10 mouse cellular contexts compared by ENCODE assay signal in genomic region chr5:119844994-119845393, GRCm38 (mm10). TPM values are rescaled to one million over a fixed set of nuclear protein-coding genes. Genes with fewer than 3 reads are reported as not detected.
DNase-seq lines count a peak whose midpoint lies in the region; ATAC-seq and TF ChIP-seq lines count a peak whose summit lies in the region.
"Had no signal": no experiment of that assay in that cellular context is flagged by ENCODE, and none has a peak within 500 bp of the region (broad histone marks: within the 10 kb centered on the region; RNA-seq: fewer than 3 reads in every experiment).

No protein-coding gene starts in this region.

- peaks cover 88% of the 10 kb centered on the region for H3K36me3 ChIP-seq in lung, embryonic 14.5 days (ENCODE audit: insufficient read depth)
- no peaks in the 10 kb centered on the region for H3K36me3 ChIP-seq in embryonic facial prominence, embryonic 10.5 days (replicated peaks)
- H3K36me3 ChIP-seq in thymus, adult 2 months (ENCODE audit: control insufficient read depth, insufficient read depth, low read length) = no peaks in the 10 kb centered on the region

- peak; percentile 57 for TF ChIP-seq CTCF in lung, embryonic 14.5 days (IDR thresholded peaks at IDR 0.05; ENCODE audit: low read depth)
- TF ChIP-seq CTCF in thymus, adult 2 months (IDR thresholded peaks at IDR 0.05; ENCODE audit: borderline replicate concordance, control insufficient read depth, extremely low read depth, insufficient read depth, low read length, poor library complexity) = no peak

- no peak for TF ChIP-seq POLR2A in thymus, adult 2 months (IDR thresholded peaks at IDR 0.05; ENCODE audit: control insufficient read depth, extremely low read depth, insufficient read depth, low read length, poor library complexity)

- peak overlapping the region; percentile 98 for H3K9ac ChIP-seq in lung, embryonic 14.5 days

- intact Hi-C loops in heart, postnatal 25 days (cut with DNase I) = loop anchor here (5.0 kb wide), 1 partner anchor 32 kb away; no protein-coding TSS in a partner anchor

- WGBS in lung, embryonic 14.5 days = 2% methylated on average over 21 of the region's 21 CpGs
- under 1% methylated on average over 21 of the region's 21 CpGs for WGBS in embryonic facial prominence, embryonic 10.5 days
- WGBS in thymus, adult 2 months = 3% methylated on average over 21 of the region's 21 CpGs

- H3K27me3 ChIP-seq in lung, embryonic 14.5 days (ENCODE audit: insufficient read depth, low read length) = peaks cover 30% of the 10 kb centered on the region
- H3K27me3 ChIP-seq in embryonic facial prominence, embryonic 10.5 days (replicated peaks; ENCODE audit: low read depth, poor library complexity, severe bottlenecking) = peaks cover 96% of the 10 kb centered on the region
- H3K27me3 ChIP-seq in thymus, adult 2 months (ENCODE audit: control insufficient read depth, insufficient read depth, low read length) = peaks cover 16% of the 10 kb centered on the region; the same call in 1 of the 2 replicates

- H3K27ac ChIP-seq in lung, embryonic 14.5 days (ENCODE audit: low read depth) = peak overlapping the region; percentile 89
- no peak overlapping the region for H3K27ac ChIP-seq in embryonic facial prominence, embryonic 10.5 days (replicated peaks)
- H3K27ac ChIP-seq in thymus, adult 2 months (ENCODE audit: control insufficient read depth, insufficient read depth, low read length) = no peak overlapping the region

- peak; percentile 81 for DNase-seq in lung, embryonic 14.5 days
- DNase-seq in lung, postnatal 14 days = no peak
- peak; percentile 82 for DNase-seq in embryonic facial prominence, embryonic 10.5 days (ENCODE audit: low spot score)
- peak; percentile 25 for DNase-seq in heart, postnatal 25 days (ENCODE audit: low spot score)
- no peak for DNase-seq in layer of hippocampus, postnatal 14 days (ENCODE audit: low spot score in 2 of 2)
- DNase-seq in layer of hippocampus, adult 18-20 months (ENCODE audit: low spot score in 2 of 2) = no peak
- DNase-seq in thymus, adult 2 months = no peak

- no peaks in the 10 kb centered on the region for H3K9me3 ChIP-seq in lung, embryonic 14.5 days (ENCODE audit: low read depth, low read length)
- H3K9me3 ChIP-seq in embryonic facial prominence, embryonic 10.5 days = no peaks in the 10 kb centered on the region

- peak; percentile 37 for ATAC-seq in lung, embryonic 14.5 days (ENCODE audit: insufficient read depth)
- peak; percentile 44; the same call in 1 of the 2 replicates for ATAC-seq in megakaryocyte-erythroid progenitor cell, adult 5-6 weeks (replicated peaks; ENCODE audit: low FRiP score, low TSS enrichment, poor library complexity, severe bottlenecking)
- ATAC-seq: Patski had no signal

- peak overlapping the region; percentile 84 for H3K4me2 ChIP-seq in lung, embryonic 14.5 days

- peaks cover 8% of the 10 kb centered on the region; the same call in 1 of the 2 replicates for H3K4me1 ChIP-seq in lung, embryonic 14.5 days (ENCODE audit: insufficient read depth)
- H3K4me1 ChIP-seq in embryonic facial prominence, embryonic 10.5 days = peaks cover 14% of the 10 kb centered on the region
- no peaks in the 10 kb centered on the region for H3K4me1 ChIP-seq in thymus, adult 2 months (replicated peaks; ENCODE audit: control insufficient read depth, insufficient read depth, low read length)

- H3K4me3 ChIP-seq in lung, embryonic 14.5 days (ENCODE audit: low read depth, low read length) = peak overlapping the region; percentile 63
- peak overlapping the region; percentile 40 for H3K4me3 ChIP-seq in embryonic facial prominence, embryonic 10.5 days
- no peak overlapping the region for H3K4me3 ChIP-seq in thymus, adult 2 months (ENCODE audit: control insufficient read depth, insufficient read depth, low read length)

RNA-seq across cellular contexts. Expression of gene Tbx5, which starts 12.5 kb away (rescaled TPM):
- polyA plus RNA-seq in lung, embryonic 14.5 days (2014; fragmentation: Nextera tagmentation; extraction: Ambion mirVana) = 57.7 and 59.4 TPM in 2 replicates
- polyA plus RNA-seq in embryonic facial prominence, embryonic 10.5 days (2016; fragmentation: Nextera tagmentation; extraction: Ambion mirVana) = 0.45 and 0.98 TPM in 2 replicates
- 10 to 100 TPM; 29.0 to 33.6 TPM for total RNA-seq in heart, postnatal 25 days (2021)
- not detected in 2 replicates for total RNA-seq in megakaryocyte-erythroid progenitor cell, adult 5-6 weeks (2014; fragmentation: Nextera tagmentation)
- not detected in 2 replicates for total RNA-seq in megakaryocyte-erythroid progenitor cell, adult 5-6 weeks (2017)
- not detected for total RNA-seq in layer of hippocampus, postnatal 14 days (2021)
- not detected for total RNA-seq in layer of hippocampus, adult 18-20 months (2021)
- 0.54 and 1.7 TPM in 2 replicates for polyA plus RNA-seq in thymus, adult 2 months (2012; rRNA removed)
- total RNA-seq: layer of hippocampus, postnatal 10 days had no signal
- polyA plus RNA-seq: Patski had no signal

Comparison
In these comparisons a context has a peak if more than half of its experiments do, and no peak if none do; other contexts are left out.
1. DNase-seq: peak in lung, embryonic 14.5 days (single experiment), embryonic facial prominence, embryonic 10.5 days (single experiment) and heart, postnatal 25 days (single experiment); none in lung, postnatal 14 days (single experiment), layer of hippocampus, postnatal 14 days (0 of 2), layer of hippocampus, adult 18-20 months (0 of 2) and thymus, adult 2 months (single experiment).
2. RNA of gene Tbx5, which starts 12.5 kb away (total RNA-seq): 29.0 to 33.6 TPM in heart, postnatal 25 days; not detected in layer of hippocampus, postnatal 14 days, not detected in megakaryocyte-erythroid progenitor cell, adult 5-6 weeks and not detected in layer of hippocampus, adult 18-20 months; every median in the first group is over 10 times any median in the second.